Mouse (Mus musculus) activated CD4-positive, CD25-positive, alpha-beta regulatory T cell, adult 4 months (primary cell): ENCODE data around the gene Rpl39. TPM values are rescaled to one million over a fixed set of nuclear protein-coding genes. Genes with fewer than 3 reads are reported as not detected.
A peak's percentile ranks its signal among the peaks of the same experiment; 100 is the strongest.
"Not testable (repeated sequence)": the region's sequence is repeated elsewhere in the genome, so short reads cannot be mapped to it uniquely, and the experiment has no call there.

ENCODE experiments used
- ATAC-seq: one replicate; pipeline ENCODE4 v1.8.0; 2017
- polyA plus RNA-seq, 2 experiments: library from polyadenylated mRNA; unstranded; fragments of 100-300 nt; shearing (Covaris generic); gene quantifications; one replicate each; pipeline ENCODE4 v1.2.1; 2017

The Rpl39 gene
- polyA plus RNA-seq, result 1,000 to 10,000 TPM in 1 of 2 experiments, 100 to 1,000 TPM in 1; 652 to 1,206 TPM

- ATAC-seq, result peak; percentile 90
These were observed at the start of gene Rpl39 for GRCm38 (mm10) chrX:37084927-37085660. Gene Rpl39 (minus strand): TSS chrX:37085402.

GRCm38 (mm10) chrX:37126671-37127358 is 41.6 kb upstream of the Rpl39 start, which contains the start of gene Nkap:
Gene Nkap (plus strand): TSS chrX:37126795.
- ATAC-seq, result peak; percentile 73

- no peak for ATAC-seq
These were observed 40.3 kb upstream of the Rpl39 start for GRCm38 (mm10) chrX:37125511-37125910.

GRCm38 (mm10) chrX:37120212-37120611 is 35.0 kb upstream of the Rpl39 start:
- ATAC-seq, result no peak

GRCm38 (mm10) chrX:37119585-37119984 is 34.4 kb upstream of the Rpl39 start:
- ATAC-seq, result no peak

GRCm38 (mm10) chrX:37117085-37117484 is 31.9 kb upstream of the Rpl39 start:
- ATAC-seq, result no peak

- no peak for ATAC-seq
These were observed 25.6 kb upstream of the Rpl39 start for GRCm38 (mm10) chrX:37110881-37111193.

GRCm38 (mm10) chrX:37110193-37110880 is 25.1 kb upstream of the Rpl39 start, which contains the start of gene Upf3b:
Gene Upf3b (minus strand): TSS chrX:37110322.
- ATAC-seq, result peak; percentile 99

- ATAC-seq, result peak; percentile 26
These were observed 24.5 kb upstream of the Rpl39 start for GRCm38 (mm10) chrX:37109526-37110192.

- ATAC-seq, result no peak
These were observed 18.6 kb upstream of the Rpl39 start for GRCm38 (mm10) chrX:37103826-37104225.

- no peak for ATAC-seq
These were observed 13.5 kb upstream of the Rpl39 start for GRCm38 (mm10) chrX:37098681-37099080.

- ATAC-seq, result no peak
These were observed 10.0 kb upstream of the Rpl39 start for GRCm38 (mm10) chrX:37095106-37095768.

- peak; percentile 87 for ATAC-seq
These were observed 6.3 kb upstream of the Rpl39 start for GRCm38 (mm10) chrX:37091457-37091856.

GRCm38 (mm10) chrX:37088778-37089177 is 3.6 kb upstream of the Rpl39 start:
- no peak for ATAC-seq

- peak; percentile 22 for ATAC-seq
These were observed 463 bp upstream of the Rpl39 start for GRCm38 (mm10) chrX:37085665-37086064.

GRCm38 (mm10) chrX:37084318-37084926 is 780 bp downstream of the Rpl39 start:
- peak; percentile 11 for ATAC-seq

GRCm38 (mm10) chrX:37081194-37081593 is 4.0 kb downstream of the Rpl39 start:
- no peak for ATAC-seq

GRCm38 (mm10) chrX:37080345-37080744 is 4.9 kb downstream of the Rpl39 start:
- not testable (repeated sequence) for ATAC-seq

- no peak for ATAC-seq
These were observed 8.6 kb downstream of the Rpl39 start for GRCm38 (mm10) chrX:37076651-37077050.

- peak; percentile 57 for ATAC-seq
These were observed 10.8 kb downstream of the Rpl39 start for GRCm38 (mm10) chrX:37074262-37074892.

- no peak for ATAC-seq
These were observed 16.4 kb downstream of the Rpl39 start for GRCm38 (mm10) chrX:37068766-37069165.
